Mouse (Mus musculus): ENCODE measurements around the gene Rpl27a. TPM values are rescaled to one million over a fixed set of nuclear protein-coding genes. Genes with fewer than 3 reads are reported as not detected.

The Rpl27a gene
- polyA plus RNA-seq, 1 experiment from 2014 or later: 76.6 TPM

DNA sequence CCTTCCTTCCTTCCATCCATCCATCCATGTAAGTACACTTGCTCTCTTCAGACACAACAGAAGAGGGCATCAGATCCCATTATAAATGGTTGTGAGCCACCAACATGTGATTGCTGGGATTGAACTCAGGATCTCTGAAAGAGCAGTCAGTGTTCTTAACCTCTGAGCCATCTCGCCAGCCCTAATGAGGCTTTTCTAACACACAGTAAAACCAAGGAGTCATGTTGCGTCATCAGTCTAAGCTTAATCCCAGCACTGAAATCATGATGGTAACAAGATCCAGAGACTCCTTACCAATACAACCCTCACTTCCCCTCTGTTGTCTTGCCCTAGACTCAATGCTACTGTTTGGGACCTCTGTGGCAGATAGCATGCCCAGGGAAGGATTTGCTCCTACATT, 27.2 kb downstream of the Rpl27a start:
- Histone ChIP-seq H3K27me3 (replicated peaks; ENCODE audit: control insufficient read depth, insufficient read depth, low read length) (no peaks in the 10 kb centered on the region), H3K36me3 (ENCODE audit: control insufficient read depth, insufficient read depth) (no peaks in the 10 kb centered on the region), H3K27ac (ENCODE audit: low read length) (no peak overlapping the region), H3K4me2 (ENCODE audit: low read length) (no peak overlapping the region), H3K9ac (replicated peaks; ENCODE audit: low read depth, low read length) (no peak overlapping the region), H3K9me3 (ENCODE audit: control insufficient read depth, low read length) (no peaks in the 10 kb centered on the region), H3K4me1 (replicated peaks; ENCODE audit: control insufficient read depth, insufficient read depth, low read length) (no peaks in the 10 kb centered on the region), H3K4me3 (replicated peaks; ENCODE audit: low read length) (no peak overlapping the region)
- 93% methylated on average over 2 of the region's 2 CpGs for WGBS
- no peak for ATAC-seq

DNA sequence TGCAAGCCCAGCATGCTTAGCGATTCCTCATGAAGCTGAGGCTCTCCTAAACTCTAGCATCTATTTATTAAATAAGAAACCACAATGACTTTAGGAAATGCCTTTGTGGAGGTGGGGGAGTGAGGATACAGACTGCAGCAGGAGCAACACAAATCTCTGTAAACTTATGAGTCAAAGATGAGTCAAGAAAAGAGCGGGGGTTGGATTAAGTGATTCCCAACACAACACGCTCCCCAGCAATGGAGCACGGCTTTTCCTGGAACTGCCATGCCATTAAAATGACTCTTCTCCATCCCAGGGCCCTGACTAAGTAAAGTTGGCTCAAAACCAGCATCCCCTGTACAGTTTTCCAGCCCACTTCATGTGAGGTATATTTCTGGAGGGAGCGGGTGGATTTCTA, 27.8 kb downstream of the Rpl27a start:
- Histone ChIP-seq H3K27me3 (replicated peaks; ENCODE audit: control insufficient read depth, insufficient read depth, low read length) (no peaks in the 10 kb centered on the region), H3K4me1 (replicated peaks; ENCODE audit: control insufficient read depth, insufficient read depth, low read length) (no peaks in the 10 kb centered on the region), H3K9ac (replicated peaks; ENCODE audit: low read depth, low read length) (no peak overlapping the region), H3K4me2 (ENCODE audit: low read length) (no peak overlapping the region), H3K4me3 (replicated peaks; ENCODE audit: low read length) (no peak overlapping the region), H3K9me3 (ENCODE audit: control insufficient read depth, low read length) (no peaks in the 10 kb centered on the region), H3K27ac (ENCODE audit: low read length) (no peak overlapping the region), H3K36me3 (ENCODE audit: control insufficient read depth, insufficient read depth) (no peaks in the 10 kb centered on the region)
- 95% methylated on average over 5 of the region's 5 CpGs for WGBS
- no peak for ATAC-seq

DNA sequence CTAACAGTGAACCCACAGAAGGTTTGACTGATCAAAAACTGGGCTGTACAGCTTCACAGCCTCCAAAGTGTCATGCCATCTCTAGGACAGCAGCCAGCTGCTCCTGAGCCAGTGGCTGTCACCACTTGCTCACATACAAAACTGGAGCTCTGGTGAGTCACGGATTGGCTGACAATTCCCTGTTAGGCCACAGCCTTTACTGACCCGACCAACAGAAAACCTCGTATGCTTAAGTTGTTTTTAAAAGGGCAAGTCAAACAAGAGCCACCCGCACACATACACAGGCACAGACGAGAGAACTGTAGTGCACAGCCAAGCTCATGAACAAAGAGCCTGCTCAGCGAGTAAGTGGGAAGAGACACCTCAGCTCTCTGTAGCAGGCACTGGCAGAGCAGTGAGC, 40.6 kb downstream of the Rpl27a start:
- 0 out of 2 replicates have a peak, but pooled peaks cover 4% of the 10 kb centered on the region for H3K4me1 ChIP-seq (replicated peaks; ENCODE audit: control insufficient read depth, insufficient read depth, low read length)
- no peak for ATAC-seq
- H3K27me3 ChIP-seq (replicated peaks; ENCODE audit: control insufficient read depth, insufficient read depth, low read length): no peaks in the 10 kb centered on the region
- WGBS: 34% methylated on average over 6 of the region's 6 CpGs
- H3K27ac ChIP-seq (ENCODE audit: low read length): no peak overlapping the region
- H3K4me3 ChIP-seq (replicated peaks; ENCODE audit: low read length): no peak overlapping the region
- H3K36me3 ChIP-seq (ENCODE audit: control insufficient read depth, insufficient read depth): no peaks in the 10 kb centered on the region
- no peak overlapping the region for H3K9ac ChIP-seq (replicated peaks; ENCODE audit: low read depth, low read length)
- no peak overlapping the region for H3K4me2 ChIP-seq (ENCODE audit: low read length)
- H3K9me3 ChIP-seq (ENCODE audit: control insufficient read depth, low read length): no peaks in the 10 kb centered on the region

DNA sequence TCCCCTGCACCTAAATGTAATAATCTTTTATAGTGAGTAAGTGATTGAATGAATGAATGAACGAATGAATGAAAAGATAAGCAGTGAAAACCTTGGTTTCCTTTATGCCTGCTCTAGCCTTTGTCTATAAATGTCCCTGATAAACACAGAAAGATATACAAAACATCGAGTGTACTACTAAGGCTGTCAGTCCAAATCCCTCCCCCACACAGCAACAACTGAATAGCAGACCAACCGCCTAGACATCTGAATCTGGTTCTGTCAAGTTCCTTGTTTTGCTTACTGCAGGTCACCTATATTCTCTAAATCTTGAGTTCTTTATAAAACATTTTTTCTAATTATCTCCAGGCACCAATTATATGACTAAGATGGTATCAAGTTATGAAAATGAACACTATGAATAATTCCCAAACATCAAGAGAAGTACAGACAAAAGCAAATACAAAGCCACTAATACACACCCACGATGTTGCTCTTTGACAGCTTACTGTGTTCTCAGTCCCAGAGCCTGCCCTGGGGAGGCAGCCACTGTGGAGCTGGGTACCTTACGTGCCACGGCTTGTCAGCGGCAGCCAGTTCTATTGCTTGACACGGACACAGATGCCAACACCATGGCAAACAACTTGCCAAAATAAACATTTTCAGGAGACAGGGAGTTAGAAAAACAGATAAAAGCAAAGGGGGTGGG, 42.7 kb downstream of the Rpl27a start:
- no peaks in the 10 kb centered on the region for H3K9me3 ChIP-seq (ENCODE audit: control insufficient read depth, low read length)
- no peak overlapping the region for H3K4me2 ChIP-seq (ENCODE audit: low read length)
- no peak overlapping the region for H3K4me3 ChIP-seq (replicated peaks; ENCODE audit: low read length)
- H3K27ac ChIP-seq (ENCODE audit: low read length): no peak overlapping the region
- H3K27me3 ChIP-seq (replicated peaks; ENCODE audit: control insufficient read depth, insufficient read depth, low read length): no peaks in the 10 kb centered on the region
- H3K9ac ChIP-seq (replicated peaks; ENCODE audit: low read depth, low read length): no peak overlapping the region
- H3K36me3 ChIP-seq (ENCODE audit: control insufficient read depth, insufficient read depth): no peaks in the 10 kb centered on the region
- ATAC-seq: no peak
- 0 out of 2 replicates have a peak, but pooled peaks cover 4% of the 10 kb centered on the region for H3K4me1 ChIP-seq (replicated peaks; ENCODE audit: control insufficient read depth, insufficient read depth, low read length)
- 48% methylated on average over 8 of the region's 8 CpGs for WGBS

DNA sequence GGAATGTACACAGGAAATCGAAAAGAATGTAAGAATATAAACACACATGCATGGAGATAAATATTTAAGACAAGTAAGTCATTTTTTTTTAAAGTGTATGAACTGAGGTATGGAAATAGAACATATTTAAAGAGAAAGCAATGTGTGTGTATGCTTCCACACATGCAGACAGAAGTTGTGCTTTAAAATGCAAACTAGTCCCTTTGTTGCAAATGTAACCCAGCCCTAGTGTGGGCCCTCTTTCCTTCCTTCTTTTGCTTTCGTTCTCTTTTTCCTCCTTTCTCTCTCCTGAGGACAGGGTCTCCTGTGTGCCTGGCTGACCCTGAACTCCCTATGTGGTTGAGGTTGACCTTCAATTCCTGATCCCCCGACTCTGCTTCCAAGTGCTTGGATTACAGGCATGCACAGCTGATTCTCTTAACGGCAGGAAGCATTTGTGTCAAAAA, 43.2 kb downstream of the Rpl27a start:
- Histone ChIP-seq H3K36me3 (ENCODE audit: control insufficient read depth, insufficient read depth) (no peaks in the 10 kb centered on the region), H3K9me3 (ENCODE audit: control insufficient read depth, low read length) (no peaks in the 10 kb centered on the region), H3K4me1 (replicated peaks; ENCODE audit: control insufficient read depth, insufficient read depth, low read length) (0 out of 2 replicates have a peak, but pooled peaks cover 4% of the 10 kb centered on the region), H3K27ac (ENCODE audit: low read length) (no peak overlapping the region), H3K4me2 (ENCODE audit: low read length) (no peak overlapping the region), H3K4me3 (replicated peaks; ENCODE audit: low read length) (no peak overlapping the region), H3K27me3 (replicated peaks; ENCODE audit: control insufficient read depth, insufficient read depth, low read length) (no peaks in the 10 kb centered on the region), H3K9ac (replicated peaks; ENCODE audit: low read depth, low read length) (no peak overlapping the region)
- no peak for ATAC-seq
- WGBS: 73% methylated on average over 4 of the region's 4 CpGs

DNA sequence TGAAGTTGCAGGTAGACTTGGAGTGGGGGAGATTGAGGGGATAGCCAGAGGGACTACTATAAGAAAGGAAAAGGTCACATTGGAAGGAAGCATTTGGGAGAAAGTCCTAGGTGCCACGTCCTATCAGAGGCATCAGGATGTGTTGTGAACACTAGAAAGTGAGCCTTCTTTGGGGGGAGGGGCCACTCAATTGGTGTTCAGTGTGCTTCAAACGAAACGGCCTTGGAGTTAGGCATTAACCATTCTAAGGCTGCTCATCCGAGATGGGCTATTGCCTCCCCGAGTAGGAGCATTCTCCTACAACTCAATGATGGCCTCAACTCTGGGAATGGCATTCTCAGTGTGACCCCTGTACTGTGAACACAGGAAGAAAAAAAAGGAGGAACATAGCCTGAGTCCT, 43.7 kb downstream of the Rpl27a start:
- H3K9me3 ChIP-seq (ENCODE audit: control insufficient read depth, low read length): no peaks in the 10 kb centered on the region
- ATAC-seq: no peak
- no peak overlapping the region for H3K27ac ChIP-seq (ENCODE audit: low read length)
- WGBS: 76% methylated on average over 5 of the region's 5 CpGs
- no peaks in the 10 kb centered on the region for H3K36me3 ChIP-seq (ENCODE audit: control insufficient read depth, insufficient read depth)
- 0 out of 2 replicates have a peak, but pooled peaks cover 4% of the 10 kb centered on the region for H3K4me1 ChIP-seq (replicated peaks; ENCODE audit: control insufficient read depth, insufficient read depth, low read length)
- no peaks in the 10 kb centered on the region for H3K27me3 ChIP-seq (replicated peaks; ENCODE audit: control insufficient read depth, insufficient read depth, low read length)
- H3K4me2 ChIP-seq (ENCODE audit: low read length): no peak overlapping the region
- no peak overlapping the region for H3K4me3 ChIP-seq (replicated peaks; ENCODE audit: low read length)
- H3K9ac ChIP-seq (replicated peaks; ENCODE audit: low read depth, low read length): no peak overlapping the region

DNA sequence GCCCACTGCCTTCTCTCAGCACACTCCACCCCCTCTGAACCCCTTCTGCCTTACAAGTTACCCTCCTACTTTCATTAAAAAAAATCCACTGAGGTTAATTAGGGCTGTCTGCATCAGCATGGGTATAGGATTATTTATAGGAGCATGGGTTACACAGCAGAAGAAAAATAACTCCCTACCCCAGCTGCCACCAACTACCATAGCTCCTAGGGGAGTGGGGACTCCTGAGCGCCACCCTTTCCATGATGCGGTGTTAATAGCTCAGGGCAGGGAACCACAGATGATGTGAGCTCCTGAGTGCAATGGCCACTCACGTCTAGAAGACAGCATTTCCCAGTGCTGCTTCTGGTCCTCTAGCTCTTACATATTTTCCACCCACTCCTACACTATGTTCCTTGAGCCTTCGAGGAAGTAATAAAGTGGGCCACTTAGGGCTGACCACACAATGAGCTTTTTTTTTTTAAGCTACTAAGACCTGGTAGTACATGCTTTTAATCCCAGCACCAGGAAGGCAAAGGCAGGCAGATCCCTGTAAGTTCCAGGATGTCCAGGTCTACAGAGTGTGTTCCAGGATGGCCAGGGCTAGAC, 44.9 kb downstream of the Rpl27a start:
- no peaks in the 10 kb centered on the region for H3K36me3 ChIP-seq (ENCODE audit: control insufficient read depth, insufficient read depth)
- no peak for ATAC-seq
- WGBS: 75% methylated on average over 4 of the region's 4 CpGs

DNA sequence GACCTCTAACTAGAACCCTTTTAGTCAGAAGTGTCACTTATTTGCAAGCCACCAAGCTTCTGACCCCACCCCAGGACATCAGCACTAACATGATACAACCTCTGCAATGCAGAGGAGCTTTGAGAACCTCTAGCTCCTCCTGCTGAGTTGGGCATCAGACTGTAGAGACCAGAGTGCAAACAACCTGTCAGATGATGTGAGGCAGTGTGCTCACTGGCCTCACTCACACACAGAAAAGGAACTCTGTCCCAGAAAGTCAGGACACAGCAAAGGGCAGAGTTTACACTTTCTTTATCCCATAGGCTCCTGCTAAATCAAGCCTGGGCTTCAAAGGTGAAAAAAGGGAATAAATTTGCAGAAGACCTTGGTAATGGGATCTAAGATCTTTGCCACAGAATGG, 47.4 kb downstream of the Rpl27a start:
- 0 out of 2 replicates have a peak, but pooled peaks cover 2% of the 10 kb centered on the region for H3K4me1 ChIP-seq (replicated peaks; ENCODE audit: control insufficient read depth, insufficient read depth, low read length)
- no peak for ATAC-seq
- H3K27me3 ChIP-seq (replicated peaks; ENCODE audit: control insufficient read depth, insufficient read depth, low read length): no peaks in the 10 kb centered on the region
- no peaks in the 10 kb centered on the region for H3K36me3 ChIP-seq (ENCODE audit: control insufficient read depth, insufficient read depth)
- H3K4me3 ChIP-seq (replicated peaks; ENCODE audit: low read length): no peak overlapping the region
- no peak overlapping the region for H3K9ac ChIP-seq (replicated peaks; ENCODE audit: low read depth, low read length)
- no peak overlapping the region for H3K27ac ChIP-seq (ENCODE audit: low read length)
- no peak overlapping the region for H3K4me2 ChIP-seq (ENCODE audit: low read length)
- no peaks in the 10 kb centered on the region for H3K9me3 ChIP-seq (ENCODE audit: control insufficient read depth, low read length)

More for the DNA sequence above, 44.9 kb downstream of the Rpl27a start:
- H3K4me3 ChIP-seq (replicated peaks; ENCODE audit: low read length): no peak overlapping the region
- no peaks in the 10 kb centered on the region for H3K9me3 ChIP-seq (ENCODE audit: control insufficient read depth, low read length)
- H3K27me3 ChIP-seq (replicated peaks; ENCODE audit: control insufficient read depth, insufficient read depth, low read length): no peaks in the 10 kb centered on the region
- H3K4me2 ChIP-seq (ENCODE audit: low read length): no peak overlapping the region
- H3K9ac ChIP-seq (replicated peaks; ENCODE audit: low read depth, low read length): no peak overlapping the region
- H3K4me1 ChIP-seq (replicated peaks; ENCODE audit: control insufficient read depth, insufficient read depth, low read length): 0 out of 2 replicates have a peak, but pooled peaks cover 4% of the 10 kb centered on the region
- H3K27ac ChIP-seq (ENCODE audit: low read length): no peak overlapping the region

DNA sequence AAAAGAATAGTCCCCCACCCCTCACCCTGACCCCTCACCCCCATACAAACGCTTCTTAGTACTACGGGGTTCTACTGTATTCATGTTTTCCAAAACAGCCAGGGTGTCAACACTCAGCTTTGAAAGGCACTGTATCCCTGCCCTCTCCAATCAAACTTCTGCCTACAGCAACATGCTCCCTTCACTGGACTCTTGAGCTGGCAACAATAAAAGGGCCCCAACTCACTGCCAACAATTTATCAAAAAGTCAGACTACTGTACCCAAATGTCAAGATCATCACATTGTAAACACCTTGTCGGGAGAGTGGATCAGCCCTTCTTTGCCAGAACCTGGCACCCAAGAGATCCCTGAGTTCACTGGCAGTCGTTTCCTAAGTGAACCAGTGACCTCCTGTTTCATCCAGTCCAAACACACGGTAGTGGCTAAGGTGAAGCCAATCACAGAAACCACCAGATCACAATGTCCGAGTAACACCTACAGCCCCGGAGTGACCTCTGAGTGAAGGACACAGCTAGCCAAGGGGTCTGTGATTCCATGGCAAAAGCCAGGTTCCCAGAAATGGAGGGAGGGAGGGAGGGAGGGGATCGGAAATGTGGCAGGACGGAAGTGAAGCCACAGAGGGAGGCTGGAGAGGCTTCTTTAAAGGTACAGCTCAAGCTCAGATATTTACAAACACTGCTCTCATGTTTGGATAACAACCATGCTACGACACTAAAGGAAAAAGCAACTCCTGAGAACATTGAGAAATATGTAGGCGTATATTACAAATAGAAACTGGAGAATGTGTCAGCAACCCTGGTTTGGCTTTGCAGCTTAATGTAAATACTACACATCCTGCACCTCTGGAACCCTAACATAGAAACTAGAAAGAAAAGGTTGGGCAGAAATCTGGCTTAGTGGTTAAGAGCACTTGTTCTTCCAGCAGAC, 48.2 kb downstream of the Rpl27a start:
- no peak for ATAC-seq
- Histone ChIP-seq H3K4me3 (replicated peaks; ENCODE audit: low read length) (no peak overlapping the region), H3K27ac (ENCODE audit: low read length) (no peak overlapping the region), H3K4me1 (replicated peaks; ENCODE audit: control insufficient read depth, insufficient read depth, low read length) (no peaks in the 10 kb centered on the region), H3K9me3 (ENCODE audit: control insufficient read depth, low read length) (no peaks in the 10 kb centered on the region), H3K36me3 (ENCODE audit: control insufficient read depth, insufficient read depth) (no peaks in the 10 kb centered on the region), H3K27me3 (replicated peaks; ENCODE audit: control insufficient read depth, insufficient read depth, low read length) (no peaks in the 10 kb centered on the region), H3K4me2 (ENCODE audit: low read length) (no peak overlapping the region), H3K9ac (replicated peaks; ENCODE audit: low read depth, low read length) (no peak overlapping the region)
- WGBS: 80% methylated on average over 11 of the region's 11 CpGs
